Mouse (Mus musculus) stomach, postnatal 0 days (tissue): Measurements from ENCODE around the gene Pir. TPM values are rescaled to one million over a fixed set of nuclear protein-coding genes. Genes with fewer than 3 reads are reported as not detected.

Source experiments
- ATAC-seq: fragments of 200-750 bp; cut with Nextera tagmentation; 2 replicates; pipeline ENCODE4 v1.8.0; 2017; ENCODE audit not compliant: low FRiP score, low TSS enrichment
- DNase-seq: peaks from one replicate; pipeline ENCODE4 v3.0.0-alpha.2; 2016; ENCODE audit warnings: low spot score
- H3K27ac ChIP-seq: fragments of 300-500 bp; sonication (generic); replicated peaks from 2 replicates; pipeline ENCODE4 v1.5.1; 2014; ENCODE audit warnings: mild to moderate bottlenecking, control low read depth
- H3K27me3 ChIP-seq: fragments of 300-500 bp; sonication (generic); 2 replicates; pipeline ENCODE4 v1.6.1; 2014; ENCODE audit warnings: low read length; ENCODE audit not compliant: control insufficient read depth, insufficient read depth
- H3K36me3 ChIP-seq: fragments of 300-500 bp; sonication (generic); 2 replicates; pipeline ENCODE4 v1.6.1; 2014; ENCODE audit warnings: low read length, mixed read lengths; ENCODE audit not compliant: control insufficient read depth, insufficient read depth
- H3K4me1 ChIP-seq: fragments of 300-500 bp; sonication (generic); replicated peaks from 2 replicates; pipeline ENCODE4 v1.6.1; 2014; ENCODE audit warnings: antibody characterized with exemption; ENCODE audit not compliant: control insufficient read depth, insufficient read depth
- H3K4me2 ChIP-seq: fragments of 300-500 bp; sonication (generic); replicated peaks from 2 replicates; pipeline ENCODE4 v1.6.1; 2014; ENCODE audit warnings: low read depth, mild to moderate bottlenecking, control low read depth, moderate library complexity
- H3K4me3 ChIP-seq: fragments of 300-500 bp; sonication (generic); 2 replicates; pipeline ENCODE4 v1.5.1; 2014; ENCODE audit warnings: low read depth, low read length, control low read depth
- H3K9ac ChIP-seq: fragments of 300-500 bp; sonication (generic); 2 replicates; pipeline ENCODE4 v1.6.1; 2014; ENCODE audit warnings: mild to moderate bottlenecking, low read length, control low read depth, mixed read lengths
- H3K9me3 ChIP-seq: fragments of 300-500 bp; sonication (generic); 2 replicates; pipeline ENCODE4 v1.6.1; 2016; ENCODE audit warnings: low read length; ENCODE audit not compliant: control insufficient read depth
- CTCF ChIP-seq: IDR thresholded peaks from 2 replicates; pipeline ENCODE4 v1.5.1; 2016; ENCODE audit warnings: antibody characterized with exemption, low read depth, mild to moderate bottlenecking, moderate library complexity
- EP300 ChIP-seq: optimal IDR thresholded peaks from 2 replicates; pipeline ENCODE3; 2016; ENCODE audit warnings: antibody characterized with exemption
- WGBS: fragments of 180-500 bp; shearing (Covaris S2); extraction: QIAGEN DNeasy Blood & Tissue Kit; methylation state at CpG from one replicate; pipeline ENCODE4 v1.1.7; 2014; 5-methylcytosine and 5-hydroxymethylcytosine counted together
- polyA plus RNA-seq: library from polyadenylated mRNA; unstranded; fragments of >200 nt; fragmentation: Nextera tagmentation; extraction: Ambion mirVana; gene quantifications from 2 replicates; pipeline ENCODE4 v1.2.1, GENCODE M21; 2015

The Pir gene
- polyA plus RNA-seq, 1 experiment from 2014 or later: 19.6 TPM

- Histone ChIP-seq H3K4me2 (no peak overlapping the region), H3K4me1 (no peaks in the 10 kb centered on the region), H3K27ac (no peak overlapping the region), H3K36me3 (no peaks in the 10 kb centered on the region), H3K9ac (no peak overlapping the region), H3K4me3 (no peak overlapping the region), H3K27me3 (no peaks in the 10 kb centered on the region), H3K9me3 (no peaks in the 10 kb centered on the region)
- 68% methylated on average over 9 of the region's 9 CpGs for WGBS
- ATAC-seq (no peak), DNase-seq (no peak)
- no peak for TF ChIP-seq EP300
- no peak for TF ChIP-seq CTCF
Measured at GRCm38 (mm10) chrX:164406133-164407022, 137.2 kb downstream of the Pir start.

GRCm38 (mm10) chrX:164408301-164408927, 139.2 kb downstream of the Pir start:
- TF ChIP-seq EP300 (no peak), CTCF (no peak)
- no peak overlapping the region for H3K27ac ChIP-seq
- no peak overlapping the region for H3K4me3 ChIP-seq
- no peaks in the 10 kb centered on the region for H3K9me3 ChIP-seq
- ATAC-seq (no peak), DNase-seq (no peak)
- H3K9ac ChIP-seq: no peak overlapping the region
- no peaks in the 10 kb centered on the region for H3K4me1 ChIP-seq
- 70% methylated on average over 3 of the region's 3 CpGs for WGBS
- no peaks in the 10 kb centered on the region for H3K27me3 ChIP-seq
- H3K36me3 ChIP-seq: no peaks in the 10 kb centered on the region
- H3K4me2 ChIP-seq: no peak overlapping the region

GRCm38 (mm10) chrX:164410562-164410961, 141.4 kb downstream of the Pir start:
- Histone ChIP-seq H3K27me3 (no peaks in the 10 kb centered on the region), H3K4me3 (no peak overlapping the region), H3K4me1 (no peaks in the 10 kb centered on the region), H3K27ac (no peak overlapping the region), H3K36me3 (no peaks in the 10 kb centered on the region), H3K9me3 (no peaks in the 10 kb centered on the region), H3K4me2 (no peak overlapping the region), H3K9ac (no peak overlapping the region)
- WGBS: 58% methylated on average over 1 of the region's 1 CpGs
- TF ChIP-seq EP300: no peak
- TF ChIP-seq CTCF: no peak
- ATAC-seq (no peak), DNase-seq (no peak)

- DNase-seq: no peak
- Histone ChIP-seq H3K4me1 (no peaks in the 10 kb centered on the region), H3K9me3 (no peaks in the 10 kb centered on the region), H3K4me3 (no peak overlapping the region), H3K27ac (no peak overlapping the region), H3K36me3 (no peaks in the 10 kb centered on the region), H3K4me2 (no peak overlapping the region), H3K27me3 (no peaks in the 10 kb centered on the region), H3K9ac (no peak overlapping the region)
- TF ChIP-seq EP300 (no peak), CTCF (no peak)
- 85% methylated on average over 2 of the region's 2 CpGs for WGBS
- ATAC-seq: no peak
Measured at GRCm38 (mm10) chrX:164416803-164417202, 147.6 kb downstream of the Pir start.

GRCm38 (mm10) chrX:164418008-164418407, 148.8 kb downstream of the Pir start:
- TF ChIP-seq CTCF: no peak
- no peak overlapping the region for H3K27ac ChIP-seq
- no peak for DNase-seq
- no peaks in the 10 kb centered on the region for H3K36me3 ChIP-seq
- H3K9ac ChIP-seq: no peak overlapping the region
- H3K27me3 ChIP-seq: no peaks in the 10 kb centered on the region
- no peaks in the 10 kb centered on the region for H3K4me1 ChIP-seq
- H3K9me3 ChIP-seq: no peaks in the 10 kb centered on the region
- H3K4me3 ChIP-seq: no peak overlapping the region
- ATAC-seq: no peak
- no peak overlapping the region for H3K4me2 ChIP-seq

GRCm38 (mm10) chrX:164419471-164419939, 150.3 kb downstream of the Pir start, which contains the start of gene Piga:
TSS of gene Piga (plus strand) at chrX:164419787.
- no peaks in the 10 kb centered on the region for H3K36me3 ChIP-seq
- ATAC-seq (peak; percentile 100), DNase-seq (peak; percentile 90)
- H3K9me3 ChIP-seq: no peaks in the 10 kb centered on the region
- peak within 1 kb of the TSS; percentile 73 for H3K9ac ChIP-seq
- peak within 1 kb of the TSS; percentile 78 for H3K27ac ChIP-seq
- peak within 1 kb of the TSS; percentile 56 for H3K4me3 ChIP-seq
- WGBS: 9% methylated on average over 28 of the region's 40 CpGs
- TF ChIP-seq EP300 (no peak), CTCF (no peak)
- H3K27me3 ChIP-seq: no peaks in the 10 kb centered on the region
- peak within 1 kb of the TSS; percentile 62 for H3K4me2 ChIP-seq
- H3K4me1 ChIP-seq: no peaks in the 10 kb centered on the region
